Mouse (Mus musculus) CH12F3 (cell line): ENCODE measurements around the gene Sys1.

Experiments
- in situ Hi-C: fragments of 300-500 bp; cut with MboI; formaldehyde crosslinking; loops from 2 replicates; pipeline ENCODE4 v1.14.3; 2020; ENCODE audit warnings: low sequenced_read_pairs

Sys1 gene

DNA sequence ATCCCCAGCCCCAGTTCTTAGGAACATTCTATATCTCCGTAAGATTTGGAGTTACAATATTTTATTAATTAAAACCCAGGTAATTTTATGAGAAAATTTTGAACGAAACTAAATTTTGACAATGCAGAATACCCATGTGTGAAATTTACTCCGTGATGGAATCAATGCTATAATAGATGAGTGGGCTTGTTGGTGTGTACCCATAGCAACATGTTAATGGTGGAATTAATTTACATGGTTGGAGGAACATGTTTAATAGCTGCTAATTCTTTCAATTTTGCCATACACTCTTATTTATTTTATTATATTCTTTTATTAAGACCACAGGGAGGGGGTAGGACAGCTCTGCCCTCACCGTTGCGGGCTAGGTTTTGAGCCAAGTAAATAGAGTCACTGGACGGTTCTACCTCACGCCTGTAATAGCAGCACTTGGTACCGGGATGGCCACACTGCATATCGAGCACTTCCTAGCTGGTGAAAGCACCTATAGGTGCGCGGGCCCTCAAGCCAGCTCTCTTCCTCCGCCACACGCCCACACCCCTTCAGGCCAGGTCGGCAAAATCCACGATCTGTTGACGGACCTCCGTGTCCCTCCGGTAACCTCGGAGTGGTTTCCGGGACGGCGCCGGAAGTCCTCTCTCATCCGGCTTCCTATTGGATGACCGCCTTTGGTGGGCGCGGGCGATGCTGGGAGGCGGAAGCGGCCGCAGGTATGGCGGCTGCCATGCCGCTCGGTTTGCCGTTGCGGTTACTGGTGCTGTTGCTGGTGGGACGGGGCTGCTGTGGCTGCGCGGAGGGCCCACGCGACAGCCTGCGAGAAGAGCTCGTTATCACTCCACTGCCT lies 40.3 kb downstream of the Sys1 start, which contains the start of gene Pigt:
Gene Pigt (plus strand): TSS at position 674 of the 844 bp plus-strand sequence.
- in situ Hi-C loops = no loop called here

DNA sequence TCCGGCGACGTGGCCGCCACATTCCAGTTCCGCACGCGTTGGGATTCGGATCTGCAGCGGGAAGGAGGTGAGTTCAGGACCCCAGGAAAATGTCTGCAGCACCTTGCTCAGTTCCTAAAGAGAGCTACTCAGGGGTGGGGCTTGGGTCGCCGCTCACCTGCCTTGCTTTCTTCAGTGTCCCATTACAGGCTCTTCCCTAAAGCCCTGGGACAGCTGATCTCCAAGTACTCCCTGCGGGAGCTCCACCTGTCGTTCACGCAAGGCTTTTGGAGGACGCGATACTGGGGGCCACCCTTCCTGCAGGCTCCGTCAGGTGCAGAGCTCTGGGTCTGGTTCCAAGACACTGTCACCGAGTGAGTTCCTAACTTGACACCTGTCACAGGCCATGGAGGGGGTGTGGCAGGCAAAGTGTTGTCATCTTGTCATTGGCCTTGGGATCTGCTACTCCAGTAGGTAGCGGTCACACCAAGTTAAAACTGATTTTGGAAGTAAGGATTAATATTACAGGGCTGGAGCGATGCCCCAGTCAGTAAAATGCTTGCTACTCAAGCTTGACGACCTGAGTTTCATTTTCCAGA lies 41.0 kb downstream of the Sys1 start:
- in situ Hi-C loops = no loop called here

- in situ Hi-C loops = no loop called here
Observed at GRCm38 (mm10) chr2:164499317-164499716, 42.6 kb downstream of the Sys1 start.

GRCm38 (mm10) chr2:164500511-164500910 lies 43.7 kb downstream of the Sys1 start:
- in situ Hi-C loops = no loop called here

DNA sequence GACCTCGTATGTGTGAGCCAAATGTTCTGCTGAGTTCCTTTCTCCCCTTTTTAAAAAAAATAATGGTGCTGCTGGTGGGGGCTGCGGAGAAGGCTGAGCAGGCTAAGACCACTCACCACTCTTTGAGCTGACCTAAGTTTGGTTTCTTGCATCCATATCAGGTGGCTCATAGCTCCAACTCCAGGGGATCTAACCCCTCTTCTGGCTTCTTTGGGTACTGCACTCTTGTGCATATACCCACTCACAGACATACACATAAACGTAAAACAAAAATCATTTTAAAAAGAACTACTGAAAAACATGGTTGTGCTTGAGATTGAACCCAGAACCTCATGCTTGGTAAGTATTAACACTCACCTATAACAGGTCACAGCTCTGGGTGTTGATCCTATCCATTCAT lies 48.2 kb downstream of the Sys1 start:
- in situ Hi-C loops = no loop called here

GRCm38 (mm10) chr2:164505619-164506347 lies 49.0 kb downstream of the Sys1 start:
- in situ Hi-C loops = no loop called here

GRCm38 (mm10) chr2:164507811-164508210 lies 51.0 kb downstream of the Sys1 start:
- in situ Hi-C loops = no loop called here

DNA sequence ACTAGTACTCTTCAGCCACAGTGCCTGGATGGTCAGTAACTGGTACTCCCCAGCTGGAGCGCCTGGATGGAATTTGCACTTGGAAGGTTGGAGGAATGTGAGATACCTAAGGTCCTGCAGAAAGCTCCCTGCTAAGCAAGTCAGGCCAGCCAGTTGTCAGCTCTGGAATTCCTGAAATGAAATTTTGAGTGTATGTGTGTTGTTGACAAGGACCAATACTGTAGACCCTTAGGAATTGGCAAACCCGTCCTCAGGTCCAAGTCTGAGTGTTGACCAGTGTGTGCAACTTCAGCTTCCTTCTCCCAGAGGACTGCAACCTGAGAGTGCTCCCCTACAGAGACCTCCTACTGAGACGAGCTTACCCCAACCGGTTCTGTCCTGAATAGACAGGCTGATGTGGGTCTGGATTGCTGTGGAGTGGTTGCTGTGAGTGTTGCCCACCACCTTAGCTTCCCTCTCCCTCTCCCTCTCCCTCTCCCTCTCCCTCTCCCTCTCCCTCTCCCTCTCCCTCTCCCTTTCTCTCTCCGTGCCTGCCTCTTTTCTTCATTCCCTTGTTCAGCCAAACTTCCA lies 53.9 kb downstream of the Sys1 start:
- in situ Hi-C loops = no loop called here

DNA sequence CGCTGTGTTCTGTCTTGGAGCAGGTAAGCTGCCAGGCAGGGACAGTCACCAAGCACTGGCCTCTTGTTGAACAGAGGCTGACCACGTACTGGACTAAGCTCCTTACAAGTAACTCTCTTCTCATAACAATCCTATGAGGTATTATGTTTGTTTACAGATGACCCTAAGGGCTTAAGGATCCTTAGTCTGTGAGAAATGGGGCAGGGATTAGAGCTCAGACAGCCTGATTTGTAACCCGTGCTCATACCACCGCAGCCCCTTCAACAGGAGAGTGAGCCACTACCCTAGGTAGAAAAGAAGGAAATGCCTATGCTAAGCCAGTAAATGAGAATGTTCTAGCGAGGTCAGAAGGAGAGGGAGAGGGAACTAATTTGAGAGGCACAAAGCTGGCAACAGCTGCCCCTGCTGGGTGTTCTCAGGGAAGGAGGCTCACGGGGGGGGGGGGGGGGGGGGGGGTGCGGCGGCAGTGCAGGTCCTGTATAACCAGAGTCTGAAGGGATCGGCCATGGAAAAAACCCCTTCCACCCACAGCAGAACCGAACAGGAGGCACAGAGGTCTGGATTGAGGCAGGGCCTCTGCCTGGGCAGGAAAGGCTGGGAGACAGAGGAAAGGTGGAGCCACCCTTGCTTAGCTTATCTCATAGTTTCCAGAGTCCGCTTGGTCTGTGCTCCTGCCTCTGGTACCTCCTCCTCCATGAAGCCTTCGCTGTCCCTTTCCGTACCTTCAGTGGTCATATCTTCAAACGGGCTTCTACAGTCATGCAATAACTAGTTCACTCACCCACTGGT lies 55.6 kb downstream of the Sys1 start:
- in situ Hi-C loops = no loop called here

DNA sequence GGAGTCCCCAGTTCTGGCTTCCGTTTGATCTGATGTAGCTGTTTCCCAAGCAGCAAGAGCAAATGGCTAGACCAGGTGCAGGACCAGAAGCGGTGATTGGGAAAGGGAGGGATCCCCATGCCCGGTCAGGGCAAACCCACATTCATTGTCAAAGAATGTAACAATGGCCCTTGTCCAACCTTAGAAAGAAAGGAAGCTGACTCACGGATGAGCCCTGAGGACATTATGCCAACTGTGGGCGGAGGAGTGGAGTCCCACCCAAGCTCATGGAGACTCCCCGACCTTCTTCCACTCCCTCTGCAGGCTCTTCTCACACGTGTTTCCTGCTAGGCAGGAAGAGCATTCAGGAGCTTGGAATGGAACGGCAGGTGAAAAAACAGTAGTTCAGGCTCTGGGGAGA lies 56.6 kb downstream of the Sys1 start:
- in situ Hi-C loops = no loop called here

- in situ Hi-C loops = no loop called here
Observed at GRCm38 (mm10) chr2:164514916-164515315, 58.2 kb downstream of the Sys1 start.

GRCm38 (mm10) chr2:164515897-164516296 lies 59.1 kb downstream of the Sys1 start:
- in situ Hi-C loops = no loop called here

DNA sequence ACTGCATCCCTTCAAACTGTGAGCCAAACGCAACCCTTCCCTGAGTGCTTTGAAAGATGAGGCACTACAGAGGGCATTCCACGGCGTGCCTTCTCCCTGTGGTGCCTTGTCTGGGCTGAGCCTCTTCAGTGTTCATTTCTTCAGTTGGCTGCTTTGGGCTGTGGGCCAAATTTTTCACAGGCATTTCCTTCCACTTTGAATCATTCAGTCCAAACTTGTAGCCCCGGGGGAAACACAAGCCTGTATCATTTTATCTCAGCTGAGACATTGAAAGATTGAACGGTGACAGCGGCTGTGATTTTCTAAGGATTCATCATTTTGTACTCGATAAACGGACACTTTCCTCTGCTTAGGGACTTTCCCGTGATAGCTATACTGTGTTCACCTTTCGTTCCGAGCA lies 59.8 kb downstream of the Sys1 start:
- in situ Hi-C loops = no loop called here

DNA sequence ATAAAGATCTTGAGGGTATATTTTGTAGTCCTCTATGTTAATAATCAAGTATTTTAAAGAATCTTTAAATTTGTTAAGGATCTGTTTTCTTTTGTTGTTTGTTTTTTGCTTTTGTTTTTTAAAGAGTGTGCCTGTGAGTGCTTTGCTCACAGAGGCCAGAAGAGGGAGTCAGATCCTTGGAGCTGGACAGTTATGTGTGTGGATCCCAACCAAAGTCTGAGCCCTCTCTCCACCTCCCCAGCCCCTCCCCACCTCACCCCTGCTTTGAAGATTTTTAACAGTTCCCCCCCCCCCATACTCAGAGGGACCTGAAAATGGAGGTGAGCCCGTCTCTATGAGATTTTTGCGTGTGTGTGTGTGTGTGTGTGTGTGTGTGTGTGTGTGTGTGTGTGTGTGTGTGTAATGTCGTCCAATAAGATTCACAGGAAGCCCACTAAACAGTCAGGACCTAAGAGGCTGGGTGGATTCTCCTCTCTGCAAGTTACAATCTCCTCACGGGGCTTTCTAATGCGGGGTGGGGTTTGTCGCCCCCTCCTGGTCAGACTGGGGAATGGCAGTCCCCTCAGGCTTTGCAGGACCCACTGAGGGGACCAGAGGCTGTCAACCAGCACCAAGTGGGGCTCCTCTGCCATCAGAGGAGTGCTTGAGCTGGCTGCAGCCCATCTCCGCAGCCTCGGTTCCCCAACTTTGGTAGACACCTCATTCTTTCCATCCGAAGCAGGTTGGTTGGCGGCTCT lies 60.9 kb downstream of the Sys1 start:
- in situ Hi-C loops = no loop called here

DNA sequence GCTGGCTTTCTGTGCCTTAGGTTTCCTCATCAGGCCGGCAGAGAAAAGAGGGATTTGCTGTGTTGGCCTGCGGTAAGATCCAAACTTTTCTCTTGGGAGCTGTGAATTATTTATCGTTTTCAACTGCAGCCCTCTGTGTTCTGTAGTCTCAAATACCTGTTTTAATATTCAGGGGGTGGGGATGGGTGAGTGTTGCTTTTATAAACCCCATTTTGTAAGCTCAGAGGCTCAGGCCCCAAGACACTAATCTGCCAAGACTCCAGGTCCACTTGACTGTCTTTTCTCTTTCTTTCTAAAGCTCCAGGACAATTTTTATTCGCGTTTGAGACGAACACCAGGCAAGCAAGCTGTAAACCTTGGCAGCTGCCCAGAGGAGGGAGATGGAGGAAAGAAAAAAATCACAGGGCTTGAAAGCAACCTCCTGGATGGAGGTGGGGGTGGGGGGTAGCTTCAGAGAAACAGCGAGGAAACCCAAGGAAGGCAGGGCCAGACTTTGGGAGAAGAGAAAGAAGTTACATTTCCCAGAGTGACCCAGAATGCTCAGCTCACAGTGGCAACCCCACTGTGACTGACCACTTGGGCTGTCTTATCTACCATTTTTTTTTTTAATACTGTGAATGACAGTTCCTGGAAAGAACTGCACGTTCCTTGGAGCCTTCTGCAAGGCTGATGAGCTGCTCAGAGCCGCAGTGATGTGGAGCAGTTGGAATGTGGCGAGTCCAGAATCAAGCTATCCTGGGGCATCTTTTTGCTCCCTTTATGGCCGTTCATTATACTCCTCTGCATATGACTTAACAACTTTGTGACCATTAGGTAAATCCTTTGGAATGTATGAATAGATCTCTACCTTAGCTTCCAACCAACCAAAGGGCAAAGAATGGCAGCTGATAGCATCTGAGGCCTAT lies 61.8 kb downstream of the Sys1 start:
- in situ Hi-C loops = no loop called here

DNA sequence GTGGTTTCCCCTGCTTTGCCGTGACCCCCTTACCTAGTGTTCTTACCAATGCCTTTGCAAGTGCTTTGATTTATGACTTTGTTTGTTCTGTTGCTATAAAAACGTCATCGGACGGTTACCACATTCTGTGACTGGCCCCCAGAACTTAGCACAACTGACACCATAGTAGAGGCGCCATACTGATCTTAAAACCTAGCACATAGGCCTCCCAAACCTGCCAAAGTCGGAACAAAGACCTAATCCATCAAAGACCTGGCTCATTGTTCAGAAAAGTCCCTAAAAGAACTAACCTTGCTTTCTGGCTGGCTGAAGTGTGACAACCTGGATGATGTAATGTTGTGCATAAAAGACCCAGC lies 62.4 kb downstream of the Sys1 start:
- in situ Hi-C loops = no loop called here

- in situ Hi-C loops = no loop called here
Observed at GRCm38 (mm10) chr2:164520782-164521181, 64.0 kb downstream of the Sys1 start.

GRCm38 (mm10) chr2:164521841-164522240 lies 65.1 kb downstream of the Sys1 start:
- in situ Hi-C loops = no loop called here

- in situ Hi-C loops = no loop called here
Observed at GRCm38 (mm10) chr2:164522280-164522679, 65.5 kb downstream of the Sys1 start.
